Mouse (Mus musculus) embryonic stem cell, embryonic (primary cell): Measurements from ENCODE around the gene Cers5.

Source experiments
- CTCF ChIA-PET, 4 experiments: fragments of 300-600 bp in 2 of 4; fragments of 350-600 bp in 2 of 4; sonication (Branson Sonifier 250); formaldehyde crosslinking; loops; one replicate each; lab custom pipeline; 2022; ENCODE audit warnings: inconsistent platforms in 2 of 4; lab: Charles Lee
- POLR2A ChIA-PET, 4 experiments: fragments of 300-600 bp in 2 of 4; fragments of 350-600 bp in 2 of 4; sonication (Branson Sonifier 250); formaldehyde crosslinking; loops; one replicate each; lab custom pipeline; 2022; ENCODE audit warnings: antibody characterized with exemption in 4 of 4, inconsistent platforms in 1 of 4; lab: Charles Lee

Gene Cers5

GRCm38 (mm10) chr15:99724292-99725021 is 48.2 kb downstream of the Cers5 start:
- CTCF ChIA-PET: interaction anchor here (0.5 to 5.4 kb wide), 118 partner anchors 8 to 959 kb away, joined by 3 to 131 read pairs (median 5); partner anchors contain the start of genes Gm17349 (in 4 of the 4), Gpd1 (in 2 of the 4), Aqp6 (in 1 of the 4) and Asic1 (in 1 of the 4)
- POLR2A ChIA-PET: interaction anchor here (0.6 to 8.3 kb wide), 92 partner anchors 9 to 1033 kb away, joined by 3 to 118 read pairs (median 4); partner anchors contain the start of genes Gm17349 (in 3 of the 4), Lima1 (in 2 of the 4), Racgap1 (in 2 of the 4) and Smarcd1 (in 2 of the 4)

GRCm38 (mm10) chr15:99723515-99724291 is 49.0 kb downstream of the Cers5 start:
- ChIA-PET CTCF (interaction anchor here (0.5 to 5.4 kb wide), 77 partner anchors 7 to 960 kb away, joined by 3 to 131 read pairs (median 6); partner anchors contain the start of genes Gm17349 (in 4 of the 4), Gpd1 (in 2 of the 4), Asic1 (in 1 of the 4) and Lima1 (in 1 of the 4)), POLR2A (interaction anchor here (0.5 to 8.3 kb wide), 70 partner anchors 9 to 809 kb away, joined by 3 to 118 read pairs (median 4); partner anchors contain the start of genes Gm17349 (in 3 of the 4), Lima1 (in 2 of the 4), Smarcd1 (in 2 of the 4) and Asic1 (in 1 of the 4))

GRCm38 (mm10) chr15:99723120-99723514 is 49.6 kb downstream of the Cers5 start:
- ChIA-PET POLR2A (interaction anchor here (0.5 to 8.3 kb wide), 23 partner anchors 9 to 1512 kb away, joined by 3 to 118 read pairs (median 8); partner anchors contain the start of genes Gm17349 (in 2 of the 4), Smarcd1 (in 2 of the 4), Asic1 (in 1 of the 4) and Gpd1 (in 1 of the 4)), CTCF (interaction anchor here (0.5 to 5.4 kb wide), 24 partner anchors 7 to 890 kb away, joined by 3 to 131 read pairs (median 18); partner anchors contain the start of genes Gm17349 (in 3 of the 4), Gpd1 (in 1 of the 4) and Smarcd1 (in 1 of the 4))

- CTCF ChIA-PET: interaction anchor here in 3 of 4 experiments (1.0 to 5.4 kb wide), 7 partner anchors 8 to 185 kb away, joined by 3 to 131 read pairs (median 34); partner anchors contain the start of genes Gm17349 (in 1 of the 3) and Gpd1 (in 1 of the 3)
- POLR2A ChIA-PET: interaction anchor here in 3 of 4 experiments (0.6 to 8.3 kb wide), 9 partner anchors 8 to 1513 kb away, joined by 3 to 118 read pairs (median 29); partner anchors contain the start of genes Gm17349 (in 2 of the 3), Smarcd1 (in 2 of the 3), Gpd1 (in 1 of the 3) and Racgap1 (in 1 of the 3)
These were observed 50.6 kb downstream of the Cers5 start for GRCm38 (mm10) chr15:99721921-99722743.

GRCm38 (mm10) chr15:99719865-99720264 is 52.8 kb downstream of the Cers5 start:
- ChIA-PET POLR2A (interaction anchor here in 2 of 4 experiments (0.6 to 10.6 kb wide), 12 partner anchors 8 to 427 kb away, joined by 3 to 118 read pairs (median 4); partner anchors contain the start of genes Gm17349 (in 2 of the 2) and Smarcd1 (in 2 of the 2)), CTCF (interaction anchor here (0.6 to 3.1 kb wide), 6 partner anchors 15 to 751 kb away, joined by 3 to 12 read pairs (median 4); partner anchors contain the start of gene Gm17349 (in 1 of the 4))

GRCm38 (mm10) chr15:99718461-99719021 is 54.1 kb downstream of the Cers5 start:
- POLR2A ChIA-PET: interaction anchor here in 2 of 4 experiments (0.5 to 10.6 kb wide), 6 partner anchors 8 to 303 kb away, joined by 3 to 118 read pairs (median 6); partner anchors contain the start of genes Gm17349 (in 2 of the 2) and Smarcd1 (in 2 of the 2)
- CTCF ChIA-PET: interaction anchor here in 3 of 4 experiments (0.6 to 3.1 kb wide), 5 partner anchors 12 to 40 kb away, joined by 3 to 12 read pairs (median 3); partner anchors contain the start of gene Gm17349 (in 1 of the 3)

GRCm38 (mm10) chr15:99717386-99718334 is 55.0 kb downstream of the Cers5 start, which contains the start of gene Gpd1:
TSS of gene Gpd1 (plus strand) at chr15:99717515.
- ChIA-PET POLR2A (interaction anchor here (0.5 to 10.6 kb wide), 11 partner anchors 7 to 302 kb away, joined by 3 to 90 read pairs (median 5); partner anchors contain the start of genes Gm17349 (in 2 of the 4), Cox14 (in 1 of the 4) and Smarcd1 (in 1 of the 4)), CTCF (interaction anchor here (0.5 to 8.0 kb wide), 14 partner anchors 7 to 966 kb away, joined by 3 to 131 read pairs (median 3); partner anchors contain the start of genes Cox14 (in 2 of the 4) and Gm17349 (in 2 of the 4))

GRCm38 (mm10) chr15:99716814-99717213 is 55.9 kb downstream of the Cers5 start:
- ChIA-PET POLR2A (interaction anchor here (0.6 to 10.6 kb wide), 8 partner anchors 7 to 187 kb away, joined by 3 to 95 read pairs (median 27); partner anchors contain the start of genes Cox14 (in 2 of the 4), Gm17349 (in 2 of the 4) and Smarcd1 (in 1 of the 4)), CTCF (interaction anchor here in 3 of 4 experiments (0.7 to 8.0 kb wide), 9 partner anchors 7 to 121 kb away, joined by 3 to 131 read pairs (median 5); partner anchors contain the start of genes Cox14 (in 2 of the 3) and Gm17349 (in 2 of the 3))

- CTCF ChIA-PET: interaction anchor here (0.6 to 8.0 kb wide), 20 partner anchors 8 to 322 kb away, joined by 3 to 131 read pairs (median 6); partner anchors contain the start of genes Cox14 (in 3 of the 4), Gm17349 (in 2 of the 4) and Dip2b (in 1 of the 4)
These were observed 56.5 kb downstream of the Cers5 start for GRCm38 (mm10) chr15:99715982-99716746.

GRCm38 (mm10) chr15:99715361-99715865 is 57.3 kb downstream of the Cers5 start:
- ChIA-PET POLR2A (interaction anchor here in 3 of 4 experiments (0.9 to 10.6 kb wide), 10 partner anchors 8 to 175 kb away, joined by 3 to 95 read pairs (median 6); partner anchors contain the start of genes Gm17349 (in 3 of the 3), Cox14 (in 2 of the 3) and Smarcd1 (in 1 of the 3)), CTCF (interaction anchor here (0.5 to 8.0 kb wide), 35 partner anchors 9 to 323 kb away, joined by 3 to 131 read pairs (median 4); partner anchors contain the start of genes Cox14 (in 3 of the 4), Gm17349 (in 2 of the 4) and Dip2b (in 1 of the 4))

More at GRCm38 (mm10) chr15:99715982-99716746, 56.5 kb downstream of the Cers5 start:
- POLR2A ChIA-PET: interaction anchor here in 3 of 4 experiments (1.0 to 10.6 kb wide), 8 partner anchors 7 to 62 kb away, joined by 3 to 95 read pairs (median 28); partner anchors contain the start of genes Gm17349 (in 3 of the 3), Cox14 (in 2 of the 3) and Smarcd1 (in 1 of the 3)

- CTCF ChIA-PET: interaction anchor here (0.5 to 8.0 kb wide), 43 partner anchors 9 to 968 kb away, joined by 3 to 131 read pairs (median 4); partner anchors contain the start of genes Cox14 (in 4 of the 4) and Gm17349 (in 2 of the 4)
- POLR2A ChIA-PET: interaction anchor here (0.5 to 10.6 kb wide), 16 partner anchors 8 to 705 kb away, joined by 3 to 95 read pairs (median 3); partner anchors contain the start of genes Gm17349 (in 4 of the 4), Cox14 (in 3 of the 4) and Smarcd1 (in 1 of the 4)
These were observed 57.8 kb downstream of the Cers5 start for GRCm38 (mm10) chr15:99714858-99715257.

GRCm38 (mm10) chr15:99714206-99714605 is 58.5 kb downstream of the Cers5 start:
- POLR2A ChIA-PET: interaction anchor here (0.5 to 10.6 kb wide), 15 partner anchors 8 to 705 kb away, joined by 3 to 95 read pairs (median 3); partner anchors contain the start of genes Gm17349 (in 4 of the 4), Cox14 (in 3 of the 4) and Smarcd1 (in 1 of the 4)
- CTCF ChIA-PET: interaction anchor here (0.5 to 8.0 kb wide), 39 partner anchors 9 to 661 kb away, joined by 3 to 131 read pairs (median 4); partner anchors contain the start of genes Cox14 (in 4 of the 4) and Gm17349 (in 2 of the 4)
